Mouse (Mus musculus) stomach, embryonic 14.5 days (tissue): ENCODE results near the gene H2-T24. TPM values are rescaled to one million over a fixed set of nuclear protein-coding genes. Genes with fewer than 3 reads are reported as not detected.
"Not testable (repeated sequence)": the region's sequence is repeated elsewhere in the genome, so short reads cannot be mapped to it uniquely, and the experiment has no call there.

Experiments
- ATAC-seq: fragments of 200-750 bp; cut with Nextera tagmentation; 2 replicates; pipeline ENCODE4 v1.8.0; 2017; ENCODE audit warnings: low read depth, moderate TSS enrichment; ENCODE audit not compliant: insufficient number of reproducible peaks, insufficient read depth, low FRiP score
- H3K27ac ChIP-seq: fragments of 300-500 bp; sonication (generic); 2 replicates; pipeline ENCODE4 v1.5.1; 2014; ENCODE audit warnings: mild to moderate bottlenecking, low read length, moderate library complexity, mixed read lengths
- H3K27me3 ChIP-seq: fragments of 300-500 bp; sonication (generic); 2 replicates; pipeline ENCODE4 v1.6.1; 2014; ENCODE audit warnings: low read length, control low read depth, mixed read lengths; ENCODE audit not compliant: control insufficient read depth, insufficient read depth
- H3K36me3 ChIP-seq: fragments of 300-500 bp; sonication (generic); 2 replicates; pipeline ENCODE4 v1.6.1; 2014; ENCODE audit warnings: mild to moderate bottlenecking, control low read depth, low read length, moderate library complexity, mixed read lengths; ENCODE audit not compliant: control insufficient read depth, insufficient read depth
- H3K4me1 ChIP-seq: fragments of 300-500 bp; sonication (generic); 2 replicates; pipeline ENCODE4 v1.6.1; 2014; ENCODE audit warnings: low read length, control low read depth, mixed read lengths; ENCODE audit not compliant: control insufficient read depth, insufficient read depth
- H3K4me2 ChIP-seq: fragments of 300-500 bp; sonication (generic); replicated peaks from 2 replicates; pipeline ENCODE4 v1.6.1; 2014; ENCODE audit warnings: low read depth, low read length, control low read depth
- H3K4me3 ChIP-seq: fragments of 300-500 bp; sonication (generic); 2 replicates; pipeline ENCODE4 v1.5.1; 2014; ENCODE audit warnings: low read depth, low read length, control low read depth
- H3K9ac ChIP-seq: fragments of 300-500 bp; sonication (generic); replicated peaks from 2 replicates; pipeline ENCODE4 v1.6.1; 2014; ENCODE audit warnings: low read depth, mild to moderate bottlenecking, control low read depth, low read length, moderate library complexity, mixed read lengths
- H3K9me3 ChIP-seq: fragments of 300-500 bp; sonication (generic); 2 replicates; pipeline ENCODE4 v1.6.1; 2016; ENCODE audit warnings: low read depth, low read length, control low read depth; ENCODE audit not compliant: control insufficient read depth
- WGBS: fragments of 180-500 bp; shearing (Covaris S2); extraction: QIAGEN DNeasy Blood & Tissue Kit; methylation state at CpG from one replicate; pipeline ENCODE4 v1.1.7; 2014; 5-methylcytosine and 5-hydroxymethylcytosine counted together
- polyA plus RNA-seq: library from polyadenylated mRNA; unstranded; fragments of >200 nt; fragmentation: Nextera tagmentation; extraction: Ambion mirVana; gene quantifications from 2 replicates; pipeline ENCODE4 v1.2.1, GENCODE M21; 2014

The H2-T24 gene
- polyA plus RNA-seq, 1 experiment from 2014 or later = 5.3 TPM

- not testable (repeated sequence) for H3K9me3 ChIP-seq, H3K36me3 ChIP-seq, H3K27me3 ChIP-seq, ATAC-seq, H3K4me1 ChIP-seq, H3K4me3 ChIP-seq, H3K4me2 ChIP-seq, H3K27ac ChIP-seq, H3K9ac ChIP-seq
- 82% methylated on average over 13 of the region's 13 CpGs for WGBS
These were observed 15.8 kb upstream of the H2-T24 start for GRCm38 (mm10) chr17:36036126-36036525.

GRCm38 (mm10) chr17:36035010-36035638 lies 14.8 kb upstream of the H2-T24 start:
- not testable (repeated sequence) for H3K9ac ChIP-seq, ATAC-seq, H3K36me3 ChIP-seq, H3K4me1 ChIP-seq, H3K4me2 ChIP-seq, H3K27ac ChIP-seq, H3K9me3 ChIP-seq, H3K27me3 ChIP-seq, H3K4me3 ChIP-seq
- 25% methylated on average over 3 of the region's 3 CpGs for WGBS

- 40% methylated on average over 3 of the region's 3 CpGs for WGBS
- H3K9ac ChIP-seq, ATAC-seq, H3K9me3 ChIP-seq, H3K4me2 ChIP-seq, H3K27me3 ChIP-seq, H3K36me3 ChIP-seq, H3K4me3 ChIP-seq, H3K27ac ChIP-seq, H3K4me1 ChIP-seq: not testable (repeated sequence)
These were observed 14.2 kb upstream of the H2-T24 start for GRCm38 (mm10) chr17:36034524-36034923.

- ATAC-seq = not testable (repeated sequence)
These were observed 12.1 kb upstream of the H2-T24 start, which contains the start of gene H2-T23 for GRCm38 (mm10) chr17:36032351-36032875. Gene H2-T23, minus strand, starts transcription at chr17:36032855.

GRCm38 (mm10) chr17:36031583-36032331 lies 11.4 kb upstream of the H2-T24 start:
- peak; percentile 57; the same call in 1 of the 2 replicates for ATAC-seq
- 1% methylated on average over 35 of the region's 40 CpGs for WGBS

More at GRCm38 (mm10) chr17:36032351-36032875, 12.1 kb upstream of the H2-T24 start, which contains the start of gene H2-T23:
- not testable (repeated sequence) for H3K27me3 ChIP-seq, H3K9ac ChIP-seq, H3K9me3 ChIP-seq, H3K36me3 ChIP-seq, H3K27ac ChIP-seq, H3K4me1 ChIP-seq
- WGBS = under 1% methylated on average over 25 of the region's 25 CpGs
- Histone ChIP-seq H3K4me3 (peak within 1 kb of the TSS; percentile 37), H3K4me2 (peak within 1 kb of the TSS; percentile 70)

DNA sequence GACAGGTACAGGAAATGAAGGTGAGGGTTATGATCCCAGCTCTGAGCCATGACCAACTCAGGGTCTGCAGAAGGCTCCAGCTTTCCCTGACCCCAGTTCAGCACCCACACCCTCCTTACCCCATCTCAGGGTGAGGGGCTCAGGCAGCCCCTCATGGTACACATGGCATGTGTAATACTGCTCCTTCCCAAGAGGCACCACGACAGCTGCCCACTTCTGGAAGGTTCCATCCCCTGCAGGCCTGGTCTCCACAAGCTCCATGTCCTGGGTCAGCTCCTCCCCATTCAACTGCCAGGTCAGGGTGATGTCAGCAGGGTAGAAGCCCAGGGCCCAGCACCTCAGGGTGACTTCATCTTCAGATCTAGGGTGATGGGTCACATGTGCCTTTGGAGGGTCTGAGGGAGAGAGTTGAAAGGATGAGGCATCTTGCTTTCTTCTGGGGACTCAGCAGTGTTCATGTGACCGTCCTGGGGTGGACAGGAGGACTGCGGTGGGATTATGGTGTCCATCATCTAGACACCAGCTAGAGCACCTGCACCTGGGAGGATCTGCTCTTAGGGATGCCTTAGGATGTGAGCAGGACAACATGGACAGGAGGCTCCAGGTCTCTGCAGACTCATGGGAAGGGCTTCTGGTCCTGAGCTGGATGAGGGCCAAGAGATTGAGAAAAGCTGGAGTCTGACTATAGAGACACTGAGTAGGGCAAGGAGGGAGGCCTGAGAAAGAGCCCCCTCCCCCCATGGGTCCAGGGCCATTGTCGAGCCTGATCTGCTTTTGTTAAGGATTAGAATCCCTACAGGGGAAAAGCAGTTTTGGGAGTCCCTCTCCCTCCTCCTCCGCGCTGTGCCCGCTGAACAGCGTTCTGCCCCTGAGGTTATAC lies 10.6 kb upstream of the H2-T24 start:
- H3K4me3 ChIP-seq = peak overlapping the region; percentile 37; the same call in 1 of the 2 replicates
- H3K9ac ChIP-seq, H3K27me3 ChIP-seq, ATAC-seq, H3K9me3 ChIP-seq, H3K4me1 ChIP-seq, H3K36me3 ChIP-seq, H3K27ac ChIP-seq: not testable (repeated sequence)
- peak overlapping the region; percentile 70 for H3K4me2 ChIP-seq
- 50% methylated on average over 8 of the region's 8 CpGs for WGBS

More at GRCm38 (mm10) chr17:36031583-36032331, 11.4 kb upstream of the H2-T24 start:
- not testable (repeated sequence) for H3K36me3 ChIP-seq, H3K9ac ChIP-seq, H3K9me3 ChIP-seq, H3K4me1 ChIP-seq, H3K27me3 ChIP-seq, H3K27ac ChIP-seq
- peak overlapping the region; percentile 37 for H3K4me3 ChIP-seq
- H3K4me2 ChIP-seq = peak overlapping the region; percentile 70

DNA sequence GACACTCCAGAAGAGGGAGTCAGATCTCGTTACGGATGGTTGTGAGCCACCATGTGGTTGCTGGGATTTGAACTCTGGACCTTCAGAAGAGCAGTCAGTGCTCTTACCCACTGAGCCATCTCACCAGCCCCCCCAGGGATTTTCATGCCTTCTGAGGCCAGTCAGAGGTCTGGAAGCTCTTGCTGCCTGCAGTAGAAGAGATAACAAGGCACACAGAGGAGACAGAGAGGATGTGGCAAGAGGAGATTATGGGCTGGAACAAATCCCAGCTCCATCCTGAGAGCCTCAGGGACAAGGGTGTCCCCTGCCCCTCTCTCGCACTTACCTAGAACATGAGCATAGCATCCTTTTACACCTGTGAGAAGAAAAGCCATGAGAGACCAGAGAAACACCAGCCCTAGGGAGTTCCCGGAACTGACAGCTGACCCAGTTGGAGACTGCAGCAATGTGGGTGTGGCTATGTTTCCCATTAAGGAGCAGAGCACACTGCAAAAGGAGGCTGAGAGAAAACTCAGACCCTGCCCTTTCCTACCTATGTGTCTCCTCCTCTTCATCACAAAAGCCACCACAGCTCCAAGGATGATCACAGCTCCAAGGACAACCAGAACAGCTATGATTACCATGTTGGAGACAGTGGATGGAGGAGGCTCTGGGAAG lies 9.8 kb upstream of the H2-T24 start:
- 60% methylated on average over 2 of the region's 4 CpGs for WGBS
- not testable (repeated sequence) for H3K9ac ChIP-seq, H3K9me3 ChIP-seq, H3K27ac ChIP-seq, H3K4me2 ChIP-seq, H3K27me3 ChIP-seq, H3K36me3 ChIP-seq, H3K4me1 ChIP-seq, ATAC-seq, H3K4me3 ChIP-seq
